In the genomic region with DNA sequence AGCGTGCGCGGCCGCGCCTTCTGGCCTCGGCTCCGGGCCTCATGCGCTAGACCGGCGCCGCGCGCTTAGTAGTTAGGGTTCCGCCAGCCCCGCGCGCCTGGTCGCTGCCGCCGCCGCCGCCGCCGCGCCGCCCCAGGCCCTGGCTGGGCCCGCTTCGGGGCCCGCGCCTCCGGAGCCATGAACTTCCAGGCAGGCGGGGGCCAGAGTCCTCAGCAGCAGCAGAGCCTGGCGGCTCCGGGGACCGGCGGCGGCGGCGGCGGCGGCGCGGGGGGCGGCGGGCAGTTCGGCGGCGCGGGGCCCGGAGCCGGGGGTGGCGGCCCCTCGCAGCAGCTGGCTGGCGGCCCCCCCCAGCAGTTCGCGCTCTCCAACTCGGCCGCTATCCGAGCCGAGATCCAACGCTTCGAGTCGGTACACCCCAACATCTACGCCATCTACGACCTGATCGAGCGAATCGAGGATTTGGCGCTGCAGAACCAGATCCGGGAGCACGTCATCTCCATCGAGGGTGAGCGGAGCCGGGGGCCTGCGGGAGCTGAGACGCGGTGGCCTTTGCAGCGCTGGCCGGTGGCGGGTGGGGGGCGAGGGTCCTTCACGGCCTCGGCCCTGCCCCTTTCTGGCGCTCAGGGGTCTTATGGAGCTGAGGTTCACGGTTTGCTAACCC, we compare ENCODE assay signal across 8 mouse cellular contexts. TPM values are rescaled to one million over a fixed set of nuclear protein-coding genes. Genes with fewer than 3 reads are reported as not detected.
DNase-seq lines count a peak whose midpoint lies in the region; ATAC-seq and TF ChIP-seq lines count a peak whose summit lies in the region.

A gene (plus strand): TSS at position 148 of the 661 bp plus-strand sequence.

- H3K9me3 ChIP-seq in intestine, embryonic 16.5 days (ENCODE audit: control insufficient read depth, low read length) = no peaks in the 10 kb centered on the region
- no peaks in the 10 kb centered on the region for H3K9me3 ChIP-seq in liver, embryonic 14.5 days (ENCODE audit: control insufficient read depth, low read length)
- no peaks in the 10 kb centered on the region for H3K9me3 ChIP-seq in neural tube, embryonic 12.5 days

- H3K4me2 ChIP-seq in intestine, embryonic 16.5 days (ENCODE audit: low read depth, low read length) = peak within 1 kb of the TSS; percentile 96
- H3K4me2 ChIP-seq in liver, embryonic 14.5 days (ENCODE audit: low read depth) = peak within 1 kb of the TSS; percentile 100
- peak within 1 kb of the TSS; percentile 99 for H3K4me2 ChIP-seq in neural tube, embryonic 12.5 days (replicated peaks)

- no peaks in the 10 kb centered on the region for H3K27me3 ChIP-seq in intestine, embryonic 16.5 days (replicated peaks; ENCODE audit: control insufficient read depth, insufficient read depth, low read length)
- no peaks in the 10 kb centered on the region for H3K27me3 ChIP-seq in liver, embryonic 14.5 days (ENCODE audit: control insufficient read depth, insufficient read depth, low read length)
- H3K27me3 ChIP-seq in neural tube, embryonic 12.5 days (replicated peaks) = no peaks in the 10 kb centered on the region

- H3K4me3 ChIP-seq in intestine, embryonic 16.5 days (ENCODE audit: low read length) = peak within 1 kb of the TSS; percentile 93
- peak within 1 kb of the TSS; percentile 90 to 94 for H3K4me3 ChIP-seq in liver, embryonic 14.5 days (ENCODE audit: insufficient read depth in 1 of 2, low read depth in 2 of 2, low read length in 2 of 2)
- H3K4me3 ChIP-seq in neural tube, embryonic 12.5 days = peak within 1 kb of the TSS; percentile 94

- peak within 1 kb of the TSS; percentile 90 for H3K9ac ChIP-seq in intestine, embryonic 16.5 days (ENCODE audit: low read depth, low read length)
- peak within 1 kb of the TSS; percentile 89 for H3K9ac ChIP-seq in liver, embryonic 14.5 days (replicated peaks)
- H3K9ac ChIP-seq in neural tube, embryonic 12.5 days = peak within 1 kb of the TSS; percentile 99

- peaks cover 48% of the 10 kb centered on the region for H3K4me1 ChIP-seq in intestine, embryonic 16.5 days (ENCODE audit: control insufficient read depth, insufficient read depth, low read length)
- H3K4me1 ChIP-seq in liver, embryonic 14.5 days (replicated peaks; ENCODE audit: control insufficient read depth in 2 of 2, insufficient read depth in 2 of 2, low read length in 1 of 2) = peaks cover 24 to 27% of the 10 kb centered on the region in 2 experiments
- H3K4me1 ChIP-seq in neural tube, embryonic 12.5 days = peaks cover 53% of the 10 kb centered on the region

- no peak for TF ChIP-seq EP300 in liver, embryonic 14.5 days (IDR thresholded peaks at IDR 0.05; ENCODE audit: low read depth)

- peak; percentile 40 to 41 for DNase-seq in B cell, adult 2 months
- DNase-seq in Muller cell, postnatal 12 days (ENCODE audit: inconsistent ontology term) = peak; percentile 37
- no peak for DNase-seq in liver, embryonic 14.5 days (ENCODE audit: low read depth in 3 of 3, low spot score in 3 of 3)
- no peak for DNase-seq in urinary bladder, postnatal 4 days (ENCODE audit: low spot score in 2 of 2)

- no peaks in the 10 kb centered on the region for H3K36me3 ChIP-seq in intestine, embryonic 16.5 days (ENCODE audit: control insufficient read depth, insufficient read depth, low read length)
- no peaks in the 10 kb centered on the region for H3K36me3 ChIP-seq in liver, embryonic 14.5 days (replicated peaks; ENCODE audit: control insufficient read depth, insufficient read depth, low read depth)
- peaks cover 6% of the 10 kb centered on the region; the same call in 1 of the 2 replicates for H3K36me3 ChIP-seq in neural tube, embryonic 12.5 days

- no peak for ATAC-seq in common myeloid progenitor, adult 5-6 weeks (replicated peaks; ENCODE audit: low read depth, poor library complexity, severe bottlenecking)
- no peak for ATAC-seq in granulocyte monocyte progenitor cell, adult 5-6 weeks (replicated peaks; ENCODE audit: poor library complexity, severe bottlenecking)
- no peak for ATAC-seq in intestine, embryonic 16.5 days
- peak; percentile 4 for ATAC-seq in liver, embryonic 14.5 days (ENCODE audit: insufficient read depth)
- peak; percentile 13 for ATAC-seq in neural tube, embryonic 12.5 days (ENCODE audit: low FRiP score, low read depth)

- WGBS in intestine, embryonic 16.5 days = under 1% methylated on average over 64 of the region's 85 CpGs
- under 1% methylated on average over 71 of the region's 85 CpGs for WGBS in liver, embryonic 14.5 days (ENCODE audit: insufficient replicate concordance)
- WGBS in neural tube, embryonic 12.5 days = under 1% methylated on average over 85 of the region's 85 CpGs

- TF ChIP-seq CTCF in liver, embryonic 14.5 days (IDR thresholded peaks at IDR 0.05; ENCODE audit: low read depth) = no peak

- H3K27ac ChIP-seq in intestine, embryonic 16.5 days (ENCODE audit: low read length) = peak within 1 kb of the TSS; percentile 91
- H3K27ac ChIP-seq in liver, embryonic 14.5 days = peak within 1 kb of the TSS; percentile 81
- peak within 1 kb of the TSS; percentile 88 for H3K27ac ChIP-seq in neural tube, embryonic 12.5 days

RNA-seq across cellular contexts. Expression of the gene that starts here (rescaled TPM):
- total RNA-seq in common myeloid progenitor, adult 5-6 weeks (2017) = 23.6 and 35.8 TPM in 2 replicates
- total RNA-seq in granulocyte monocyte progenitor cell, adult 5-6 weeks (2014; fragmentation: Nextera tagmentation) = 21.5 and 26.8 TPM in 2 replicates
- 19.4 and 31.8 TPM in 2 replicates for total RNA-seq in granulocyte monocyte progenitor cell, adult 5-6 weeks (2017)
- polyA plus RNA-seq in intestine, embryonic 16.5 days (2015; fragmentation: Nextera tagmentation; extraction: Ambion mirVana) = 10.2 and 10.7 TPM in 2 replicates
- 16.9 and 17.8 TPM in 2 replicates for polyA plus RNA-seq in liver, embryonic 14.5 days (2012; rRNA removed)
- 6.6 and 10.1 TPM in 2 replicates for polyA plus RNA-seq in liver, embryonic 14.5 days (2014; fragmentation: Nextera tagmentation; extraction: Ambion mirVana)
- 109 and 113 TPM in 2 replicates for polyA plus RNA-seq in neural tube, embryonic 12.5 days (2016; fragmentation: Nextera tagmentation; extraction: Ambion mirVana)

Comparison
In these comparisons a context has a peak if more than half of its experiments do, and no peak if none do; other contexts are left out.
1. DNase-seq: peak in B cell, adult 2 months (2 of 2) and Muller cell, postnatal 12 days (single experiment); none in liver, embryonic 14.5 days (0 of 3) and urinary bladder, postnatal 4 days (0 of 2).
2. ATAC-seq: peak in liver, embryonic 14.5 days (single experiment) and neural tube, embryonic 12.5 days (single experiment); none in common myeloid progenitor, adult 5-6 weeks (single experiment), granulocyte monocyte progenitor cell, adult 5-6 weeks (single experiment) and intestine, embryonic 16.5 days (single experiment).
3. Peak in every context shown above with its lines, with median percentiles within 50 percentile points of each other: H3K27ac ChIP-seq, H3K4me2 ChIP-seq, H3K4me3 ChIP-seq and H3K9ac ChIP-seq.